Mouse (Mus musculus) midbrain, postnatal 0 days (tissue): ENCODE measurements at regions not wholly inside any gene's neighbourhood (a gene's known extent, or its start where the extent isn't known, plus 50 kb on each side); places are given as distances from the start of the nearest gene placed in this dataset.
A peak's percentile ranks its signal among the peaks of the same experiment; 100 is the strongest.

ENCODE experiments used
- ATAC-seq: fragments of 200-750 bp; cut with Nextera tagmentation; 2 replicates; pipeline ENCODE4 v1.8.0; 2017; ENCODE audit warnings: moderate number of reproducible peaks, mild to moderate bottlenecking, moderate TSS enrichment, moderate library complexity; ENCODE audit not compliant: low FRiP score
- DNase-seq: peaks from one replicate; pipeline ENCODE4 v3.0.0-alpha.2; 2015; ENCODE audit warnings: low spot score
- H3K27ac ChIP-seq: fragments of 300-500 bp; sonication (generic); 2 replicates; pipeline ENCODE4 v1.5.1; 2014; ENCODE audit warnings: low read depth, mild to moderate bottlenecking, low read length, mixed read lengths
- H3K27me3 ChIP-seq: fragments of 300-500 bp; sonication (generic); 2 replicates; pipeline ENCODE4 v1.6.1; 2014; ENCODE audit warnings: low read length, control low read depth, mixed read lengths; ENCODE audit not compliant: insufficient read depth
- H3K36me3 ChIP-seq: fragments of 300-500 bp; sonication (generic); 2 replicates; pipeline ENCODE4 v1.6.1; 2014; ENCODE audit warnings: low read length, control low read depth, mixed read lengths; ENCODE audit not compliant: insufficient read depth
- H3K4me1 ChIP-seq: fragments of 300-500 bp; sonication (generic); 2 replicates; pipeline ENCODE4 v1.6.1; 2014; ENCODE audit warnings: mild to moderate bottlenecking, control low read depth, antibody characterized with exemption, low read length, mixed read lengths; ENCODE audit not compliant: insufficient read depth
- H3K4me2 ChIP-seq: fragments of 300-500 bp; sonication (generic); 2 replicates; pipeline ENCODE4 v1.6.1; 2014; ENCODE audit warnings: low read depth, mild to moderate bottlenecking, low read length, mixed read lengths; ENCODE audit not compliant: poor library complexity, severe bottlenecking
- H3K4me3 ChIP-seq: fragments of 300-500 bp; sonication (generic); 2 replicates; pipeline ENCODE4 v1.5.1; 2014; ENCODE audit warnings: low read depth, mild to moderate bottlenecking, low read length, moderate library complexity
- H3K9ac ChIP-seq: fragments of 300-500 bp; sonication (generic); replicated peaks from 2 replicates; pipeline ENCODE4 v1.6.1; 2014; ENCODE audit warnings: mild to moderate bottlenecking, low read length, moderate library complexity, mixed read lengths; ENCODE audit not compliant: poor library complexity, severe bottlenecking
- H3K9me3 ChIP-seq: fragments of 300-500 bp; sonication (generic); 2 replicates; pipeline ENCODE4 v1.6.1; 2016; ENCODE audit warnings: low read length, control low read depth
- CTCF ChIP-seq: IDR thresholded peaks from 2 replicates; pipeline ENCODE4 v1.5.1; 2016; ENCODE audit warnings: antibody characterized with exemption, mild to moderate bottlenecking
- whole genome bisulfite sequencing: fragments of 180-500 bp; shearing (Covaris S2); extraction: QIAGEN DNeasy Blood & Tissue Kit; methylation state at CpG from one replicate; pipeline ENCODE4 v1.1.7; 2014; 5-methylcytosine and 5-hydroxymethylcytosine counted together

DNA sequence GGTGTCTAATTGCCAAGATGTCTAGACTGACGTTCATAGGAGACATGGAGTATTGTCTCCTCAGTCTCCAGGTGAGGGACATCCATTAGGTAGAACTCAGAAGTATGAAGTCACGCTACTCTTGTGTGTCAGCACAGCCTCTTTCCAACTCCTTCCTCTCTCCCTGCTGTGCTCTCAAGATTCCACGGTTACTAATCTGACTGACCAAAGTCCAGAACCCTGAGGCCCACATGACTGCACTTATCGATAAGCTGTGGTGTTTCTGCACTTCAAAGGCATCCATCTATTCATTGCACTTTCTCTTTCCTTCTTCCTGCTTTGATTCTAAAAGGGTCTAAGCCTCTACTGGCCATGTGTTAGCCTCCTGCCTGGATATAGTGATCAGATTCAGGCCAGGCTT is 107.4 kb upstream of the Neo1 start:
- 87% methylated on average over 4 of the region's 4 CpGs for WGBS
- no peak overlapping the region for H3K4me3 ChIP-seq
- no peak for DNase-seq
- H3K9ac ChIP-seq, result no peak overlapping the region
- H3K27me3 ChIP-seq, result no peaks in the 10 kb centered on the region
- ATAC-seq, result no peak
- H3K4me1 ChIP-seq, result no peaks in the 10 kb centered on the region
- H3K9me3 ChIP-seq, result no peaks in the 10 kb centered on the region
- no peak for TF ChIP-seq CTCF
- H3K36me3 ChIP-seq, result no peaks in the 10 kb centered on the region
- no peak overlapping the region for H3K4me2 ChIP-seq
- no peak overlapping the region for H3K27ac ChIP-seq

DNA sequence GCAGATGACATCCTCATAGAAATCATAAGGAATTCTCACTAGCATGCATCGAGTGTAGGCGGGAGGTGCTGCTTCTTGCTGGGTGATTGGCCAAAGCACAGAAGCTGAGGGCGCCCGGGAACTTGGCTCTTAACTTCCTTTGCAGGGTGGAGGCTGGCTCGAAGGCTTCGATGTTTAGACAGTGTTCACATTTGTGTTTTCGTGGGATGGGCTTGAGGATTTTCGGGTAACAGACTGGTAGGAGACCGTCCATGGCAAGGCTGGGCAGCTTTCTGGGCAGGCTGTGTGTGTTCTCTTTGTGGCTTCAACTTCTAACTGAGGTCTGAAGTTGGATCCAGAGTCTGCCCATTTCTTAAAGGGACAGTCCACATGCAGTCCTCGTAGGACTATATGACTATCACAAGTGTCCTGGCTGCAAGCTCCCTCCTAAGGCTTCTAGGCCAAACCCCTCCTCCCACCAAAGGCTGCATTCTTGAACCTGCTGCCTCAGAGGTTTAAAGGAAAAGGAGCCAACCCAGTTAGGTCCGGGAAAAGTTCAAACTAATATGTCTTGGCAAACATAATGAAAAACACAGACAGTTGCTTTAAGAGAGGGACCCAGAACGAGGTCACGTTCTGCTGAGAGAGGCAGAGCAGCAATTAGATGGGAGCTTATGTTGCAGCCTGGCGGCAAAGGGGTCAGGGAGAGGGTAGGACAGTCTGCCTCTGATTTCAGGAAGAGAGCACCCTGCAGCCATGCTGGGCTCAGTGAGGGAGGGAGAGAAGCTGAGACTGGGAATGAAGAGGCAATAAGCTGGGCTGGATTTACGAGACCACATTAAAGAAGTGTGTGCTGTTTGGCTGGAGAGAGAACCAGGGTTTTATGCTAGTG is 98.2 kb upstream of the Neo1 start:
- Histone ChIP-seq H3K4me3 (no peak overlapping the region), H3K9me3 (no peaks in the 10 kb centered on the region), H3K4me1 (peaks cover 5% of the 10 kb centered on the region; the same call in 1 of the 2 replicates), H3K27me3 (no peaks in the 10 kb centered on the region), H3K9ac (no peak overlapping the region), H3K27ac (peak overlapping the region; percentile 43), H3K4me2 (no peak overlapping the region), H3K36me3 (no peaks in the 10 kb centered on the region)
- TF ChIP-seq CTCF, result no peak
- 39% methylated on average over 15 of the region's 15 CpGs for WGBS
- ATAC-seq, result peak; percentile 71
- DNase-seq, result peak; percentile 56

DNA sequence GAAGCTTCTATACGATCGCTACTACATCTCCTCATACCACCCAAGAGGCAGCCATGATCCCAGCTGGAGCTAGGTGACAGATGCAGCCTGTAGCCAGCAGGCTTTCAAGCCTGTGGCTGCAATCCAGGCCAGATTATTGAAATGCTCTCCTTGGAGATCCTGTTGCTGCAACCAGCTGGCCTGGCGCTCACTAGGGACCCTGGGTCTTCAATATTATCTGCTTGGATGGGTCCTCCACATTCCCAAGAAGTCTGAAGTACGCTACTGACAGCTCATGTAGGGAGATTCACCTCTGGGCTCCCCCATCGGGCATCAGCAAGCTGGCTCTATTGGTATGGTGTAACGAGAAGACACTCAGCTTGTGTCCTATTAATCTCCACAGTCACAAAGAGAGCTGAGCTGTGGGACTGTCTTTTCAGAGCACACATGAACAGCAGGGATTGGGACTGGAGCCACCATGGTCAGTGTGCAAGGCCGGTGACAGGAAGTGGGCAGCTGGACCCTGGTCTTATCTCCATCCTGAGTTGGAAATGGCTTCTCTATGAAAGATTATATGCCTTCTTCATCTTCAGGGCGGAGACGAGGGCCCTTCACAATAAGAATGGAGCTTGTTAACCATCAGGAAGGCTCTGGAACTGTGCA is 93.6 kb upstream of the Neo1 start:
- no peaks in the 10 kb centered on the region for H3K36me3 ChIP-seq
- H3K4me3 ChIP-seq, result no peak overlapping the region
- H3K27ac ChIP-seq, result no peak overlapping the region
- peaks cover 8% of the 10 kb centered on the region; the same call in 1 of the 2 replicates for H3K4me1 ChIP-seq
- H3K4me2 ChIP-seq, result no peak overlapping the region
- no peaks in the 10 kb centered on the region for H3K9me3 ChIP-seq
- H3K27me3 ChIP-seq, result no peaks in the 10 kb centered on the region
- DNase-seq (peak; percentile 87), ATAC-seq (no peak)
- no peak overlapping the region for H3K9ac ChIP-seq
- no peak for TF ChIP-seq CTCF
- 74% methylated on average over 9 of the region's 9 CpGs for WGBS

DNA sequence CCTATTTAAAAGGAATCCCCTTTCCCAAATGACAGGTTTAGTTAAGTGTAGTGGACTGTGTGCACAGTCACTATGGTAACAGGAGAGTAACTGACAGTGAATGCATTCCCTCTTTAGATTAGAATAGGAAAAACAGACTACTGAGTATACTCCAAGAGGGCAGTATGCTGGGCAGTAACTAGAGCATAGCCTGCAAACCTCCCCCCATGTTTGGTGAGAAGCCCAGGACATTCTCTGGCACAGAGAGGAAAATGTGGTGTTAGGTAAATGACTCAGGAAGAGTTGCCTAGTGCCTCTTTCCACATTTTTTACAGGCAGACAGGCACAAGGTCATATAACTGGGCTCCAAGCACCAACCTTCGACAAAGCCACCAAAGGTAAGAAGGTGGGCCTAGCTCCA is 93.0 kb upstream of the Neo1 start:
- Histone ChIP-seq H3K4me3 (no peak overlapping the region), H3K27me3 (no peaks in the 10 kb centered on the region), H3K27ac (no peak overlapping the region), H3K9ac (no peak overlapping the region), H3K4me1 (peaks cover 4% of the 10 kb centered on the region; the same call in 1 of the 2 replicates), H3K4me2 (no peak overlapping the region), H3K36me3 (no peaks in the 10 kb centered on the region), H3K9me3 (no peaks in the 10 kb centered on the region)
- no peak for ATAC-seq
- DNase-seq, result peak; percentile 65
- 86% methylated on average over 1 of the region's 1 CpGs for WGBS
- TF ChIP-seq CTCF, result no peak

DNA sequence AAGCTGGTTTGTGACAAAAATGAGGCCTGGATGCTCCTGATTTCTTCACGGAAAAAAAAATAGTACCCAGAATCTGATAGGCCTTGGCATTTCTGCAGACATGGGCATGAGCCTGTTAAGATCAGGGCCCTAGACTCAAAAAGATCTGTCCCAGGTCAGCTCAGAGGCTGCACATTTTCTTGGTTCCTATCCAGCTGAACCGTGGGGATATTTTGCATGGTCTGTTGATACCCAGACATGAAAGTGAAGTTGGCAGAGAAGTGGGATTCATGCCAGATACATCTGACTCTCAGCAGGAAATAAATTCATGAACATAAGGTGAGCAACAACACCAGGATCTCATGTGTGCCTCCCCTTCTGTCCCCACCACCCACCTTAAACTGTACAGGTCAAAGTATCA is 91.8 kb upstream of the Neo1 start:
- Histone ChIP-seq H3K4me3 (no peak overlapping the region), H3K9me3 (no peaks in the 10 kb centered on the region), H3K4me1 (peaks cover 4% of the 10 kb centered on the region; the same call in 1 of the 2 replicates), H3K27ac (no peak overlapping the region), H3K4me2 (no peak overlapping the region), H3K36me3 (no peaks in the 10 kb centered on the region), H3K9ac (no peak overlapping the region), H3K27me3 (no peaks in the 10 kb centered on the region)
- DNase-seq (peak; percentile 60), ATAC-seq (no peak)
- TF ChIP-seq CTCF, result no peak
- 83% methylated on average over 2 of the region's 2 CpGs for WGBS

DNA sequence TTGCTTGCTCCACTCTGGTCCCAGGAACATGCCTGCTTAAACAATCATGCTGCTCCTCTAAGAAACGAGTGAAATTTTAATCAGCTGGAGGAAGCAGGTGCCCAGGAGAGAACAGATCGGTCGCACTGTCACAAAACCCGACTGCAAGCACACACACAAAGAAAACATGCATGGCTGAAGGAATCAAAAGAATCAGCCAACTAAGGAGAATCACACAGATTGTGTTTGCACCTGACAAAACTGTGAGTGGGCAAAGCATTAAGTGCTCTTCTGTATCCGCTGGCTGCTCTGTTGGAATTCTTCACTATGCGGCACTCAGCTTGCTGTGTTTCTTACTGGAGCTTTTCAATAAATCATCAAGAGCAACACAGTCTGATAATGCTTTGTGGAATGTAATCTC is 89.6 kb upstream of the Neo1 start:
- Histone ChIP-seq H3K9ac (no peak overlapping the region), H3K27me3 (no peaks in the 10 kb centered on the region), H3K4me2 (no peak overlapping the region), H3K4me1 (peaks cover 4% of the 10 kb centered on the region; the same call in 1 of the 2 replicates), H3K4me3 (no peak overlapping the region), H3K36me3 (no peaks in the 10 kb centered on the region), H3K27ac (0 out of 2 replicates have a peak overlapping the region, but pooled peaks have one; percentile 26), H3K9me3 (no peaks in the 10 kb centered on the region)
- DNase-seq (peak; percentile 40), ATAC-seq (no peak)
- no peak for TF ChIP-seq CTCF
- 30% methylated on average over 6 of the region's 6 CpGs for WGBS
